Mouse (Mus musculus) lung, adult 2 months (tissue): ENCODE measurements around the gene Fam57a.

Experiments
- CTCF ChIP-seq: fragments of 200-500 bp; IDR thresholded peaks from 2 replicates; pipeline ENCODE4 v1.5.1; 2011; ENCODE audit warnings: mild to moderate bottlenecking, low read length, control low read depth; ENCODE audit not compliant: insufficient read depth
- POLR2A ChIP-seq: fragments of 200-500 bp; IDR thresholded peaks from 2 replicates; pipeline ENCODE4 v1.6.1; 2011; ENCODE audit warnings: low read depth, mild to moderate bottlenecking, control low read depth, low read length, borderline replicate concordance; ENCODE audit errors: extremely low read depth

DNA sequence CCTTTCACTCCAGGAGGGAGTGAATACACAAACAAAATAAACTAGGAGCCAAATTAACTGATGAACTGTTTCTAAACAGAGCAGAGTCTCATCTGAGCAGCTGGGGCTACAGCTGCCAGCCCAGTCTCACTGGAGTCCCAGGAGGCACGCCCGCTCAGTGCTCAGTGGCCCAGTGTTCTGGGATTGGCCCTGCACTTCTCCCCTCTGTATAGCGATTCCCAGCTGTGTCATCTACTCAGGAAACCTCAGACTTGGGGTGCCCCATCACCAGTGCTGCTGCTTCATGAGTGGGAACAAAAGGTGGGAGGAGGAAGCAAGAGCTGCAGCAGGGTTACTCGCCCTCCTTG is 74.4 kb downstream of the Fam57a start:
- no peak for TF ChIP-seq CTCF
- TF ChIP-seq POLR2A = no peak
